Mouse (Mus musculus) CH12.LX (cell line): ENCODE data around the gene Vps53. TPM values are rescaled to one million over a fixed set of nuclear protein-coding genes. Genes with fewer than 3 reads are reported as not detected.
A peak's percentile ranks its signal among the peaks of the same experiment; 100 is the strongest.

ENCODE experiments used
- DNase-seq: peaks from one replicate; pipeline ENCODE4 v3.0.0-alpha.2; 2013; ENCODE audit errors: extremely low read depth
- H3K27ac ChIP-seq: 2 replicates; pipeline ENCODE4 v1.5.1; 2012; ENCODE audit warnings: low read depth, mild to moderate bottlenecking, control low read depth, moderate library complexity; ENCODE audit not compliant: insufficient read depth
- H3K27me3 ChIP-seq: replicated peaks from 2 replicates; pipeline ENCODE3; 2012; ENCODE audit warnings: inconsistent platforms
- H3K36me3 ChIP-seq, 2 experiments: replicated peaks in 1 of 2; 2 replicates each; pipeline versions ENCODE3 to v1.6.1; 2012; ENCODE audit warnings: inconsistent platforms in 1 of 2, low read length in 1 of 2, mild to moderate bottlenecking in 1 of 2, mixed read lengths in 1 of 2, moderate library complexity in 1 of 2; ENCODE audit not compliant: control insufficient read depth in 1 of 2, insufficient read depth in 1 of 2
- H3K4me1 ChIP-seq, 2 experiments: 2 replicates each; pipeline ENCODE4 v1.6.1; 2012; ENCODE audit warnings: inconsistent platforms in 1 of 2, moderate library complexity in 1 of 2; ENCODE audit not compliant: insufficient read depth in 2 of 2, control insufficient read depth in 1 of 2
- H3K4me2 ChIP-seq: 2 replicates; pipeline ENCODE4 v1.6.1; 2012; ENCODE audit warnings: low read depth, mild to moderate bottlenecking, control low read depth; ENCODE audit not compliant: poor library complexity, insufficient read depth, severe bottlenecking
- H3K4me3 ChIP-seq, 3 experiments: fragments of 150-350 bp in 1 of 3; sonication (generic) in 1 of 3; replicated peaks in 1 of 3; 2 replicates each; pipeline versions ENCODE3 to v1.5.1; 2011 to 2012; ENCODE audit warnings: low read depth in 2 of 3, low read length in 2 of 3, mild to moderate bottlenecking in 2 of 3, moderate library complexity in 2 of 3, control low read depth in 1 of 3, improper control_type of control experiment in 1 of 3, inconsistent platforms in 1 of 3, mixed read lengths in 1 of 3; ENCODE audit not compliant: poor library complexity in 1 of 3
- H3K79me2 ChIP-seq: replicated peaks from 2 replicates; pipeline ENCODE4 v1.6.1; 2012; ENCODE audit warnings: mild to moderate bottlenecking, moderate library complexity; ENCODE audit not compliant: control insufficient read depth, poor library complexity, insufficient read depth, severe bottlenecking; ENCODE audit errors: extremely low read depth
- H3K9ac ChIP-seq: 2 replicates; pipeline ENCODE4 v1.6.1; 2012; ENCODE audit warnings: low read depth, mild to moderate bottlenecking, control low read depth, moderate library complexity; ENCODE audit not compliant: insufficient read depth
- H3K9me3 ChIP-seq: replicated peaks from 2 replicates; pipeline ENCODE3; 2012; ENCODE audit warnings: low read length, inconsistent platforms, mixed read lengths
- BHLHE40 ChIP-seq: IDR thresholded peaks from 2 replicates; pipeline ENCODE4 v1.6.1; 2011; ENCODE audit warnings: mild to moderate bottlenecking, low read depth, low read length, improper control_type of control experiment
- CHD1 ChIP-seq: IDR thresholded peaks from 2 replicates; pipeline ENCODE4 v1.6.1; 2012; ENCODE audit warnings: low read depth, low read length, improper control_type of control experiment, inconsistent platforms
- CHD2 ChIP-seq: IDR thresholded peaks from 2 replicates; pipeline ENCODE4 v1.6.1; 2011; ENCODE audit warnings: low read length, improper control_type of control experiment
- CTCF ChIP-seq, 2 experiments: IDR thresholded peaks in 1 of 2; conservative IDR thresholded peaks in 1 of 2; 2 replicates each; pipeline ENCODE4 v1.5.1; 2011 to 2012; ENCODE audit warnings: low read depth in 2 of 2, low read length in 2 of 2, improper control_type of control experiment in 1 of 2, inconsistent platforms in 1 of 2, mild to moderate bottlenecking in 1 of 2, moderate library complexity in 1 of 2
- E2F4 ChIP-seq: IDR thresholded peaks from 2 replicates; pipeline ENCODE4 v1.6.1; 2011; ENCODE audit warnings: low read depth, low read length, improper control_type of control experiment; ENCODE audit not compliant: insufficient replicate concordance
- ELF1 ChIP-seq: IDR thresholded peaks from 2 replicates; pipeline ENCODE4 v1.6.1; 2014; ENCODE audit warnings: low read depth, mild to moderate bottlenecking, inconsistent platforms, low read length, improper control_type of control experiment
- EP300 ChIP-seq: IDR thresholded peaks from 2 replicates; pipeline ENCODE4 v1.6.1; 2011; ENCODE audit warnings: low read length, improper control_type of control experiment
- ETS1 ChIP-seq: conservative IDR thresholded peaks from 2 replicates; pipeline ENCODE4 v1.6.1; 2012; ENCODE audit warnings: low read depth, mild to moderate bottlenecking, inconsistent platforms, low read length, improper control_type of control experiment, moderate library complexity
- GABPA ChIP-seq: IDR thresholded peaks from 2 replicates; pipeline ENCODE4 v1.6.1; 2012; ENCODE audit warnings: low read depth, low read length, improper control_type of control experiment, inconsistent platforms; ENCODE audit not compliant: insufficient replicate concordance
- HCFC1 ChIP-seq: IDR thresholded peaks from 2 replicates; pipeline ENCODE4 v1.6.1; 2012; ENCODE audit warnings: low read depth, mild to moderate bottlenecking, inconsistent platforms, low read length, improper control_type of control experiment
- IRF4 ChIP-seq: IDR thresholded peaks from 2 replicates; pipeline ENCODE4 v1.6.1; 2014; ENCODE audit warnings: low read depth, mild to moderate bottlenecking, inconsistent platforms, low read length, improper control_type of control experiment
- JUN ChIP-seq: IDR thresholded peaks from 2 replicates; pipeline ENCODE4 v1.6.1; 2011; ENCODE audit warnings: low read depth, mild to moderate bottlenecking, low read length, improper control_type of control experiment, moderate library complexity; ENCODE audit not compliant: insufficient read depth
- JUND ChIP-seq: conservative IDR thresholded peaks from 2 replicates; pipeline ENCODE4 v1.6.1; 2011; ENCODE audit warnings: low read depth, low read length, improper control_type of control experiment
- KAT2A ChIP-seq: IDR thresholded peaks from 2 replicates; pipeline ENCODE4 v1.6.1; 2012; ENCODE audit warnings: low read length, improper control_type of control experiment, inconsistent platforms; ENCODE audit not compliant: insufficient replicate concordance
- MAFK ChIP-seq: IDR thresholded peaks from 2 replicates; pipeline ENCODE4 v1.6.1; 2011; ENCODE audit warnings: low read length, improper control_type of control experiment; ENCODE audit not compliant: insufficient replicate concordance
- MAX ChIP-seq: IDR thresholded peaks from 2 replicates; pipeline ENCODE4 v1.6.1; 2011; ENCODE audit warnings: low read length, improper control_type of control experiment
- MAZ ChIP-seq: IDR thresholded peaks from 2 replicates; pipeline ENCODE4 v1.6.1; 2012; ENCODE audit warnings: low read depth, mild to moderate bottlenecking, inconsistent platforms, low read length, improper control_type of control experiment, moderate library complexity
- MEF2A ChIP-seq: IDR thresholded peaks from 2 replicates; pipeline ENCODE4 v1.6.1; 2014; ENCODE audit warnings: low read depth, mild to moderate bottlenecking, inconsistent platforms, low read length, improper control_type of control experiment, borderline replicate concordance
- MXI1 ChIP-seq: IDR thresholded peaks from 2 replicates; pipeline ENCODE4 v1.6.1; 2011; ENCODE audit warnings: mild to moderate bottlenecking, low read depth, low read length, improper control_type of control experiment
- MYC ChIP-seq: IDR thresholded peaks from 2 replicates; pipeline ENCODE4 v1.6.1; 2011; ENCODE audit warnings: low read depth, mild to moderate bottlenecking, improper control_type of control experiment, low read length
- NELFE ChIP-seq: IDR thresholded peaks from 2 replicates; pipeline ENCODE4 v1.6.1; 2011; ENCODE audit warnings: low read depth, low read length, improper control_type of control experiment
- NRF1 ChIP-seq: IDR thresholded peaks from 2 replicates; pipeline ENCODE4 v1.6.1; 2014; ENCODE audit warnings: low read depth, mild to moderate bottlenecking, inconsistent platforms, low read length, improper control_type of control experiment, moderate library complexity
- PAX5 ChIP-seq: IDR thresholded peaks from 2 replicates; pipeline ENCODE4 v1.6.1; 2012; ENCODE audit warnings: low read length, inconsistent platforms, mixed read lengths
- POLR2A ChIP-seq: IDR thresholded peaks from 2 replicates; pipeline ENCODE4 v1.6.1; 2011; ENCODE audit warnings: low read depth, mild to moderate bottlenecking, improper control_type of control experiment, low read length
- POLR2AphosphoS2 ChIP-seq: IDR thresholded peaks from 2 replicates; pipeline ENCODE4 v1.6.1; 2011; ENCODE audit warnings: low read depth, low read length, improper control_type of control experiment
- RAD21 ChIP-seq: IDR thresholded peaks from 2 replicates; pipeline ENCODE4 v1.6.1; 2011; ENCODE audit warnings: low read depth, mild to moderate bottlenecking, low read length, improper control_type of control experiment, moderate library complexity
- RCOR1 ChIP-seq: conservative IDR thresholded peaks from 2 replicates; pipeline ENCODE4 v1.6.1; 2012; ENCODE audit warnings: low read depth, mild to moderate bottlenecking, inconsistent platforms, low read length, improper control_type of control experiment
- SIN3A ChIP-seq: IDR thresholded peaks from 2 replicates; pipeline ENCODE4 v1.6.1; 2012; ENCODE audit warnings: low read length, improper control_type of control experiment, inconsistent platforms
- SMC3 ChIP-seq: IDR thresholded peaks from 2 replicates; pipeline ENCODE4 v1.6.1; 2011; ENCODE audit warnings: low read depth, low read length, improper control_type of control experiment
- TBP ChIP-seq: conservative IDR thresholded peaks from 2 replicates; pipeline ENCODE4 v1.6.1; 2011; ENCODE audit warnings: low read depth, low read length, improper control_type of control experiment
- TCF12 ChIP-seq: IDR thresholded peaks from 2 replicates; pipeline ENCODE4 v1.6.1; 2014; ENCODE audit warnings: low read depth, mild to moderate bottlenecking, inconsistent platforms, low read length, improper control_type of control experiment
- UBTF ChIP-seq: IDR thresholded peaks from 2 replicates; pipeline ENCODE4 v1.6.1; 2012; ENCODE audit warnings: low read depth, mild to moderate bottlenecking, inconsistent platforms, low read length, improper control_type of control experiment, moderate library complexity
- USF1 ChIP-seq: IDR thresholded peaks from 2 replicates; pipeline ENCODE4 v1.6.1; 2014; ENCODE audit warnings: low read depth, mild to moderate bottlenecking, inconsistent platforms, low read length, improper control_type of control experiment
- USF2 ChIP-seq: conservative IDR thresholded peaks from 2 replicates; pipeline ENCODE4 v1.6.1; 2011; ENCODE audit warnings: low read depth, low read length, improper control_type of control experiment
- ZC3H11A ChIP-seq: IDR thresholded peaks from 2 replicates; pipeline ENCODE4 v1.6.1; 2012; ENCODE audit warnings: low read depth, mild to moderate bottlenecking, inconsistent platforms, low read length, improper control_type of control experiment
- ZKSCAN1 ChIP-seq: IDR thresholded peaks from 2 replicates; pipeline ENCODE4 v1.6.1; 2012; ENCODE audit warnings: low read depth, inconsistent platforms, low read length, improper control_type of control experiment, borderline replicate concordance
- ZMIZ1 ChIP-seq: IDR thresholded peaks from 2 replicates; pipeline ENCODE4 v1.6.1; 2012; ENCODE audit warnings: low read depth, mild to moderate bottlenecking, inconsistent platforms, low read length, improper control_type of control experiment
- ZNF384 ChIP-seq: IDR thresholded peaks from 2 replicates; pipeline ENCODE4 v1.6.1; 2012; ENCODE audit warnings: low read depth, low read length, improper control_type of control experiment, inconsistent platforms
- dilution Hi-C: fragments of 300-500 bp; cut with MboI; formaldehyde crosslinking; loops from 2 replicates; pipeline ENCODE4 v1.14.3; 2020; ENCODE audit warnings: low sequenced_read_pairs; ENCODE audit not compliant: extremely low pct_unique_long_range_greater_than_20kb, extremely low pct_ligation_motif_present
- in situ Hi-C: fragments of 300-500 bp; cut with MboI; formaldehyde crosslinking; loops from 3 replicates; pipeline ENCODE4 v1.14.3; 2019; ENCODE audit warnings: low sequenced_read_pairs, low pct_ligation_motif_present, low pct_unique_long_range_greater_than_20kb, mixed read lengths
- polyA plus RNA-seq: library from polyadenylated mRNA; unstranded; fragments of >175 nt; gene quantifications from 2 replicates; pipeline ENCODE4 v1.2.1, GENCODE M21; 2012; ENCODE audit warnings: low read depth; ENCODE audit not compliant: insufficient read length
- total RNA-seq, 2 experiments: library from RNA; depleted of rRNA; stranded (reverse); fragments of 300-350 nt in 1 of 2; fragments of >200 nt in 1 of 2; gene quantifications; 2 replicates each; pipeline ENCODE4 v1.2.3; 2012 to 2014

Gene Vps53
- total RNA-seq (2012; rRNA removed) = 56.1 and 63.4 TPM in 2 replicates
- 55.1 and 62.2 TPM in 2 replicates for total RNA-seq (2014; rRNA removed)
- 68.8 and 70.7 TPM in 2 replicates for polyA plus RNA-seq

DNA sequence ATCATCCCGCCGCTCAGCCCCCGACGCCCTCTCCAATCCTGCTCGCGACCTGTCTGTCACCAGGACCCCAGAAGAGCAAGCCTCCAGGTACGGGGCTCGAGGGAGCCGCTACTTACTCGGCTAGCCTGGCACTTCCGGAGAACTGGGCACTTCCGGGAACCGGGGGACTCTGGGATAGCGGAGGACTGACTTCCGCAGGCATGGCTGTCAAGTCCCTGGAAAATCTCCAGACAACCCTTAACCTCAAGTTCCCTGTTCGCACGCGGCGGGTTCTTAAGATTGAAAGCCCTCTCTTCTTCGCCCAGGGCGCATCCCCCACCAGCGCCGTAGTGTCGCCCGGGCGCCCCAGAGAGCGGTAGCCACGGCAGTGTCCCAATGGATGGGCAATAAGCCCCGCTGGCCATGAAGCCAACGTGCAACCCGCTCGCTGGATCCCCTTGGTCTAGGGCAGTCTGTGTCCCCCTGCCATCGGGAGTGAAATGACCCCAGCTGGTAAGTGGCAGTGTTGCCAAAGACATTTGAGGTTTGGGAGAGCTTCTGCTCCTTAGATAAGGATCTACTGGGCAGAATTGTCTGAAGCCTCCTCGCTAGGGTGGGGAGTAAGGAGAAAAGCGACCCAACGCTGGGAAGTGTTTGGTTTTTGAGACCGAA lies at the start of gene Vps53, which contains the start of gene Fam57a:
TSS of gene Vps53 (minus strand) at position 153 of the 651 bp plus-strand sequence.
TSS of gene Fam57a (plus strand) at position 177 of the 651 bp plus-strand sequence.
- Histone ChIP-seq H3K4me2 (peak within 1 kb of the TSS; percentile 93), H3K27me3 (no peaks in the 10 kb centered on the region), H3K27ac (peak within 1 kb of the TSS; percentile 43), H3K9ac (peak within 1 kb of the TSS; percentile 44), H3K4me3 (peak within 1 kb of the TSS; percentile 66 to 90 (median 86))
- in situ Hi-C loops = no loop called here
- TF ChIP-seq MXI1 = peak; percentile 99
- TF ChIP-seq JUND = no peak
- TF ChIP-seq HCFC1 = peak; percentile 93
- TF ChIP-seq TBP = peak; percentile 85
- TF ChIP-seq ZNF384 = no peak
- TF ChIP-seq ETS1 = no peak; the same call in none of the 2 replicates
- no peak for TF ChIP-seq RAD21
- TF ChIP-seq ZMIZ1 = peak; percentile 92
- TF ChIP-seq ZC3H11A = no peak
- TF ChIP-seq BHLHE40 = peak; percentile 24; the same call in 1 of the 2 replicates
- peak; percentile 94 for TF ChIP-seq NELFE
- TF ChIP-seq MEF2A = 0 out of 2 replicates have a peak, but pooled peaks have one; percentile 28
- TF ChIP-seq GABPA = peak; percentile 66; the same call in 1 of the 2 replicates
- peak; percentile 84; the same call in 1 of the 2 replicates for TF ChIP-seq KAT2A
- TF ChIP-seq POLR2AphosphoS2 = peak; percentile 93
- peak; percentile 82; the same call in 1 of the 2 replicates for TF ChIP-seq MAZ
- no peak for TF ChIP-seq PAX5
- peak; percentile 91 for TF ChIP-seq TCF12
- TF ChIP-seq CTCF (conservative IDR thresholded peaks at IDR 0.05 in 1 of 2, IDR thresholded peaks at IDR 0.05 in 1 of 2; ENCODE audit: low read depth in 2 of 2, low read length in 2 of 2) = peak in 1 of 2 experiments; percentile 6; a peak in 1 of 4 replicates
- peak; percentile 89 for TF ChIP-seq MYC
- no peak for TF ChIP-seq SMC3
- peak; percentile 100 for TF ChIP-seq ELF1
- TF ChIP-seq POLR2A = peak; percentile 98
- TF ChIP-seq USF1 = no peak
- no peak for TF ChIP-seq EP300
- no peak for TF ChIP-seq E2F4
- TF ChIP-seq JUN = no peak
- TF ChIP-seq CHD1 = peak; percentile 53; the same call in 1 of the 2 replicates
- TF ChIP-seq UBTF = peak; percentile 34; the same call in 1 of the 2 replicates
- 0 out of 2 replicates have a peak, but pooled peaks have one; percentile 15 for TF ChIP-seq CHD2
- TF ChIP-seq MAFK = no peak; the same call in 1 of the 2 replicates
- peak; percentile 79; the same call in 1 of the 2 replicates for TF ChIP-seq RCOR1
- TF ChIP-seq IRF4 = peak; percentile 53
- peak; percentile 50 for TF ChIP-seq NRF1
- peak; percentile 87 for TF ChIP-seq MAX
- TF ChIP-seq ZKSCAN1 = no peak
- no peak for TF ChIP-seq USF2
- TF ChIP-seq SIN3A = peak; percentile 100
- TF ChIP-seq, all 38 proteins: peak for 24
- H3K4me1 ChIP-seq = peaks cover 0 to 26% of the 10 kb centered on the region in 2 experiments; a peak in 3 of 4 replicates
- H3K9me3 ChIP-seq = no peaks in the 10 kb centered on the region
- H3K79me2 ChIP-seq = peaks cover 24% of the 10 kb centered on the region
- DNase-seq = peak; percentile 87
- dilution Hi-C loops = no loop called here
- H3K36me3 ChIP-seq = peaks cover 13 to 46% of the 10 kb centered on the region in 2 experiments
